Mouse (Mus musculus) cerebellum, adult 11-12 months (tissue): ENCODE measurements around the gene Vmn2r121.

Source experiments
- DNase-seq: peaks from one replicate; pipeline ENCODE4 v3.0.0; 2022

Vmn2r121 gene

DNA sequence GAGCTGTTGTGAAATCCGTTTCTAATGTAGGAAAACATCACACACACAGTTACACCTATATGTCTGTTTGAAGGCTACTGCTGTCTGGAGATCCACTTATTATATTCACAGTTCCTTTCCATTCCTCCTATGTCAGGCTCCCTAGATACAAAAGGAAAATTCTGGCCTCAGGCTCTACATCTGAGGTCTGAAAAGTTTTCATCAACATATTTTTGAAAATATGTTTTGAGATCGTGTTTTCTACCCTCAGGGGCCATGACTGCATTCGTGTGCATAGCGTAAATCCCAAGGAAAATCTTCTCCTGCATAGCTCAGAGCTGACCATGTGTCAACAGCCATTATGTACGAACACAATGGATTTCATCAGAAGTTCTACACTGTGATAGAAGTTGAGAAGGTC is at the start of gene Vmn2r121:
Vmn2r121 (minus strand) TSS at position 101 of the 400 bp plus-strand sequence.
- no peak for DNase-seq
